Mouse (Mus musculus) myocyte (in vitro differentiated cells): ENCODE data around the gene Numb. TPM values are rescaled to one million over a fixed set of nuclear protein-coding genes. Genes with fewer than 3 reads are reported as not detected.

Experiments
- H3K27me3 ChIP-seq: one replicate; pipeline ENCODE4 v1.6.1; 2011; ENCODE audit not compliant: control insufficient read depth, insufficient read depth, insufficient read length
- H3K36me3 ChIP-seq: one replicate; pipeline ENCODE4 v1.6.1; 2011; ENCODE audit not compliant: control insufficient read depth, insufficient read depth
- H3K4me2 ChIP-seq: one replicate; pipeline ENCODE4 v1.6.1; 2011; ENCODE audit warnings: low read depth, control low read depth
- H3K4me3 ChIP-seq: one replicate; pipeline ENCODE4 v1.5.1; 2011; ENCODE audit warnings: mild to moderate bottlenecking, control low read depth, moderate library complexity
- H3K79me2 ChIP-seq: one replicate; pipeline ENCODE4 v1.6.1; 2011; ENCODE audit not compliant: control insufficient read depth, insufficient read depth
- H3ac ChIP-seq: one replicate; pipeline ENCODE4 v1.6.1; 2011; ENCODE audit not compliant: control insufficient read depth, insufficient read length
- CEBPB ChIP-seq: IDR thresholded peaks from 2 replicates; pipeline ENCODE4 v1.6.1; 2011; ENCODE audit warnings: mild to moderate bottlenecking, moderate library complexity; ENCODE audit not compliant: poor library complexity, insufficient read depth, severe bottlenecking
- E2F4 ChIP-seq: IDR thresholded peaks from one replicate; pipeline ENCODE4 v1.6.1; 2011; ENCODE audit warnings: mild to moderate bottlenecking, control low read depth, moderate library complexity; ENCODE audit not compliant: insufficient read depth
- MAX ChIP-seq: IDR thresholded peaks from one replicate; pipeline ENCODE4 v1.6.1; 2011; ENCODE audit warnings: low read depth, mild to moderate bottlenecking, control low read depth
- MYOD1 ChIP-seq, 3 experiments: IDR thresholded peaks; one replicate each; pipeline ENCODE4 v1.6.1; 2011; ENCODE audit warnings: control low read depth in 2 of 3, low read depth in 2 of 3, mild to moderate bottlenecking in 2 of 3, moderate library complexity in 1 of 3; ENCODE audit not compliant: insufficient read length in 2 of 3, control insufficient read depth in 1 of 3
- MYOG ChIP-seq, 3 experiments: IDR thresholded peaks; one replicate each; pipeline ENCODE4 v1.6.1; 2011; ENCODE audit warnings: control low read depth in 2 of 3, low read depth in 2 of 3, mild to moderate bottlenecking in 2 of 3; ENCODE audit not compliant: insufficient read length in 2 of 3, control insufficient read depth in 1 of 3, insufficient read depth in 1 of 3
- POLR2A ChIP-seq: IDR thresholded peaks from one replicate; pipeline ENCODE4 v1.6.1; 2011; ENCODE audit warnings: low read depth, mild to moderate bottlenecking, control low read depth, moderate library complexity; ENCODE audit not compliant: insufficient read length
- POLR2AphosphoS2 ChIP-seq: IDR thresholded peaks from one replicate; pipeline ENCODE4 v1.6.1; 2011; ENCODE audit warnings: low read depth, control low read depth; ENCODE audit not compliant: insufficient read length
- REST ChIP-seq: IDR thresholded peaks from one replicate; pipeline ENCODE4 v1.6.1; 2011; ENCODE audit warnings: mild to moderate bottlenecking, control low read depth, moderate library complexity; ENCODE audit not compliant: insufficient read depth, insufficient read length
- SRF ChIP-seq: IDR thresholded peaks from one replicate; pipeline ENCODE4 v1.6.1; 2011; ENCODE audit warnings: low read depth; ENCODE audit not compliant: control insufficient read depth, insufficient read length
- TCF12 ChIP-seq: IDR thresholded peaks from one replicate; pipeline ENCODE4 v1.6.1; 2011; ENCODE audit warnings: mild to moderate bottlenecking, control low read depth; ENCODE audit not compliant: poor library complexity, insufficient read depth, severe bottlenecking
- TCF3 ChIP-seq: IDR thresholded peaks from one replicate; pipeline ENCODE4 v1.6.1; 2011; ENCODE audit warnings: low read depth, control low read depth; ENCODE audit not compliant: insufficient read length
- USF1 ChIP-seq: IDR thresholded peaks from one replicate; pipeline ENCODE4 v1.6.1; 2011; ENCODE audit warnings: low read depth, mild to moderate bottlenecking, control low read depth, moderate library complexity
- polyA plus RNA-seq: library from polyadenylated mRNA; unstranded; fragments of >200 nt; fragmentation: generic; extraction: Trizol; gene quantifications from one replicate; pipeline ENCODE4 v1.2.1, GENCODE M21; 2012; ENCODE audit warnings: missing spikeins

The Numb gene
- polyA plus RNA-seq, 1 experiment = 10.0 TPM

DNA sequence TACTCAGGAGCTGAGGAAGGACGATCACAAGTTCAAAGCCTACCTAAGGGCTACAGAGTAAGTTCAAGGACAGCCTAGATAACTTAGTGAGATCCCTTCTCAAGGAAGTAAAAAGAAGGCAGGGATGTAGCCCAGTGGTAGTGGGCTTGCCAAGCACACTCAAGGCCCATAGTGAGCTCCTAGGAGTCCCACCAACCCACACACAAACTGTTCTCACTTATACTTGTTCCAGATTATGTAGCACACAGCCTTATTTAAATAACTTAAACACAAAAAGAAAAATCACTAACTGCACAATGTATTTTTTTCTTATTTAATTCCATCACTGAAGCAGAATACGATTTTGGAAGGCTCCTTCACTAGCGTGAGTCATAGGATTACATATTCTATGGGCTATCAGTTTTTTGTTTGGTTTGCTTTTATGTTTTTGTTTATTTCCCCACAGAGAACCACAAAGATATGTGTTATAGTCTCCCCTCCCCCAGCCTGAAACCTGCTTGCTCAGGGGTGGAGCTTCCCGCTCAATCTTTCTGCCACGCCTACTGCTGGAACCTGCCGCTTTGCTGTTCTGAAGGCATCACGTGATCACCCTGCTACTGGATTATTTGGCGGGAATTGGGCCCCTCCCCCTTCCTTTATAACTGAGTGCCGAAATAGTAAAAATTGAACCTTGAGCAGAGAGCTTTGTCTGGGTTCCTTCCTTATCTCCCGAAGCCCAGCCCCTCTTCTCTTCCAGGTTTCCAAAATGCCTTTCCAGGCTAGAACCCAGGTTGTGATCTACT is 80.1 kb downstream of the Numb start:
- no peak overlapping the region for H3K4me3 ChIP-seq
- no peak overlapping the region for H3ac ChIP-seq
- H3K79me2 ChIP-seq = no peaks in the 10 kb centered on the region
- no peaks in the 10 kb centered on the region for H3K27me3 ChIP-seq
- H3K36me3 ChIP-seq = no peaks in the 10 kb centered on the region
- no peak overlapping the region for H3K4me2 ChIP-seq
- no peak for TF ChIP-seq MYOD1 (IDR thresholded peaks at IDR 0.05; ENCODE audit: control insufficient read depth in 1 of 3, insufficient read length in 2 of 3, low read depth in 2 of 3)
- no peak for TF ChIP-seq SRF
- TF ChIP-seq POLR2A = no peak
- TF ChIP-seq CEBPB = no peak
- no peak for TF ChIP-seq TCF12
- TF ChIP-seq E2F4 = no peak
- no peak for TF ChIP-seq TCF3
- TF ChIP-seq MYOG (IDR thresholded peaks at IDR 0.05; ENCODE audit: control insufficient read depth in 1 of 3, insufficient read depth in 1 of 3, insufficient read length in 2 of 3, low read depth in 2 of 3) = no peak
- no peak for TF ChIP-seq USF1
- TF ChIP-seq REST = no peak
- no peak for TF ChIP-seq POLR2AphosphoS2
- TF ChIP-seq MAX = no peak

DNA sequence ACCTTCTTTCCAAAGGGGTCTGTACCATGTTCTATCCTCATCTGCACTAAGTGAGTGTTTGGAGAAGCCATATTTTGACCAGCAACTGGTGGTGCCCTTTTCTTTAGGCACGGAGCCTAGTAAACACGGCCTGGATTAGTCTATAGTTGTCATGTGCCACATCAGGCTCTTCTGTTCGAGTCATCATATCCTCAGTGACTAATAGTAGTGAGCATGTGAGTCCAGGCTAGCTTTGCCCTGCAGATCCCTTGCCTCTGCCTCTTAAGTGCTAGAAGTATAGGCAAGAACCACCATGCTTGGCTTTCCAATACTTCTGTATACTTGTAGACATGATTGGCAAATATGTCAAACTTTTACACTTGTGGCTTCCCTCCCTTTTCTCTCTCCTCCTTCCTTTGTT is 87.8 kb downstream of the Numb start:
- Histone ChIP-seq H3ac (no peak overlapping the region), H3K4me2 (no peak overlapping the region), H3K79me2 (no peaks in the 10 kb centered on the region), H3K36me3 (no peaks in the 10 kb centered on the region), H3K27me3 (no peaks in the 10 kb centered on the region), H3K4me3 (no peak overlapping the region)
- no peak for TF ChIP-seq REST
- no peak for TF ChIP-seq POLR2AphosphoS2
- no peak for TF ChIP-seq MAX
- no peak for TF ChIP-seq CEBPB

- Histone ChIP-seq H3K4me2 (no peak overlapping the region), H3K79me2 (no peaks in the 10 kb centered on the region), H3K4me3 (no peak overlapping the region), H3K36me3 (no peaks in the 10 kb centered on the region), H3ac (no peak overlapping the region), H3K27me3 (no peaks in the 10 kb centered on the region)
- TF ChIP-seq MAX (no peak), TCF12 (no peak), MYOD1 (IDR thresholded peaks at IDR 0.05; ENCODE audit: control insufficient read depth in 1 of 3, insufficient read length in 2 of 3, low read depth in 2 of 3) (no peak), E2F4 (no peak), REST (no peak), POLR2AphosphoS2 (no peak), POLR2A (no peak), MYOG (IDR thresholded peaks at IDR 0.05; ENCODE audit: control insufficient read depth in 1 of 3, insufficient read depth in 1 of 3, insufficient read length in 2 of 3, low read depth in 2 of 3) (no peak), SRF (no peak), CEBPB (no peak), TCF3 (no peak)
Observed at GRCm38 (mm10) chr12:83830424-83830823, 91.3 kb downstream of the Numb start.

- Histone ChIP-seq H3K79me2 (no peaks in the 10 kb centered on the region), H3K4me2 (no peak overlapping the region), H3K4me3 (no peak overlapping the region), H3K27me3 (no peaks in the 10 kb centered on the region), H3K36me3 (no peaks in the 10 kb centered on the region), H3ac (no peak overlapping the region)
- TF ChIP-seq USF1 = no peak
- TF ChIP-seq REST = no peak
Observed at GRCm38 (mm10) chr12:83816616-83817015, 105.1 kb downstream of the Numb start.

- H3K36me3 ChIP-seq = peaks cover 8% of the 10 kb centered on the region
- no peak overlapping the region for H3ac ChIP-seq
- no peaks in the 10 kb centered on the region for H3K79me2 ChIP-seq
- H3K27me3 ChIP-seq = no peaks in the 10 kb centered on the region
- H3K4me2 ChIP-seq = no peak overlapping the region
- H3K4me3 ChIP-seq = no peak overlapping the region
- TF ChIP-seq POLR2AphosphoS2 (no peak), MYOD1 (IDR thresholded peaks at IDR 0.05; ENCODE audit: control insufficient read depth in 1 of 3, insufficient read length in 2 of 3, low read depth in 2 of 3) (no peak), POLR2A (no peak), SRF (no peak), MYOG (IDR thresholded peaks at IDR 0.05; ENCODE audit: control insufficient read depth in 1 of 3, insufficient read depth in 1 of 3, insufficient read length in 2 of 3, low read depth in 2 of 3) (no peak), TCF3 (no peak), E2F4 (no peak), USF1 (no peak), TCF12 (no peak), REST (no peak), MAX (no peak), CEBPB (no peak)
Observed at GRCm38 (mm10) chr12:83811901-83812300, 109.8 kb downstream of the Numb start.
